Mouse (Mus musculus): ENCODE measurements at regions not wholly inside any gene's neighbourhood (a gene's known extent, or its start where the extent isn't known, plus 50 kb on each side); places are given as distances from the start of the nearest gene placed in this dataset. TPM values are rescaled to one million over a fixed set of nuclear protein-coding genes. Genes with fewer than 3 reads are reported as not detected.

DNA sequence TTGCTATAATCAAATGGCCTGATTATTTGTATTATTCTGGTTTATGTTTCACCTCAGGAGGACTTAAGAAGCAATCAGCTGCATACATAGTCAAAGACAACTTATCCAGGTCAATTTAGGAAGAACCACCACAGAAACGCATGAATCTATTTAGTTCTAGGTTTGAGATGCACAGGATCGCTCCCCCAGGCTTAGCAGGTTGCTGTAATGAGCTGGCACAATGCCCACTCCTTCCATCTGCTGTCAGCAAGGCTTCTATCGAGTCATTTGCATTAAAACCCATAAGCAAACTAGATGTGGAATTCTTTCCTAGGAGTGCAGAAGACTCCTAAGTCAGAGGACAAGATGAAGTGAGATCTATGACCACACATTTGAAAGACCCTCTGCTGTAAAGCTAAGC is 455.6 kb downstream of the Tecrl start:
- Histone ChIP-seq H3K27me3 (replicated peaks) (no peaks in the 10 kb centered on the region), H3K4me1 (no peaks in the 10 kb centered on the region), H3K4me2 (no peak overlapping the region), H3K36me3 (no peaks in the 10 kb centered on the region), H3K9me3 (replicated peaks) (no peaks in the 10 kb centered on the region), H3K4me3 (replicated peaks) (no peak overlapping the region), H3K9ac (replicated peaks) (no peak overlapping the region), H3K27ac (replicated peaks) (no peak overlapping the region)
- 34% methylated on average over 3 of the region's 3 CpGs for WGBS
- ATAC-seq (ENCODE audit: low FRiP score) = no peak

DNA sequence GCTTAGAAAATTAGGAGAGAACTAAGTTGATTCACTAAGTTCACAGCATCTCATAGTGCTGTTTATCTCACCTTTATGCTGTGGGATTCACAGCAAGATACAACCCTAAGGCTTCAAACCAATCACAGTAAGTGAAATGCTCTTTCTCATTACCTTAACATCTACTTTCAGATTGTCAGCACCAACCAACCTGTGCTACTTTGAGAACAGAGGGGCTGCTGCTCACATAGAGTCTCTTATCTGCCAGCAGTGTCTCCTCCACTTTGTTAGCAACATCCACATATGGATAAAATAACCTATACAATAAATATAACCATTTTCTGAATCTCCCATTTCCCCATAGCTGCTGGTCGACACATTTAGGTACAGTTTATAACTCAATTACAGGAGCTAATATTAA is 456.1 kb downstream of the Tecrl start:
- Histone ChIP-seq H3K36me3 (no peaks in the 10 kb centered on the region), H3K9ac (replicated peaks) (no peak overlapping the region), H3K4me3 (replicated peaks) (no peak overlapping the region), H3K4me1 (no peaks in the 10 kb centered on the region), H3K27ac (replicated peaks) (no peak overlapping the region), H3K9me3 (replicated peaks) (no peaks in the 10 kb centered on the region), H3K4me2 (no peak overlapping the region), H3K27me3 (replicated peaks) (no peaks in the 10 kb centered on the region)
- 44% methylated on average over 1 of the region's 1 CpGs for WGBS
- no peak for ATAC-seq (ENCODE audit: low FRiP score)

DNA sequence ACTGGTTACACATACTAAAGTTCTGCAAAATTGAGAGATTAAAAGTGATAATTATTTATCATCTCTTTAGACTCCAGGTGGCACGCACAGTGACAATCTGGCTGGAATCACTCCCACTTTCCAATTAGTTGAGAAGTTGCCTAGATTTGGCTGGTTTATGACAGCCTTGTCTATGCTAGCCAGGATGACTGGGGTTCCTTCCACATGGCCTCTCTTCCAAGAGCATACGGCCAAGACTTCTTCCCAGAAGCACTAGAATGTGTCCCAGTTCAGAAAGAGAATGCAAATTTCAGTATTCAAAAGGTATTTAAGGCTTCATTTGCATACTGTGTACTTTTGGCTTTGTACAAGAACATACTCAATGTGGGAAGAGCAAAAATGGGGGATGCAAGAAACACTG is 456.6 kb downstream of the Tecrl start:
- 82% methylated on average over 2 of the region's 2 CpGs for WGBS
- Histone ChIP-seq H3K36me3 (no peaks in the 10 kb centered on the region), H3K27ac (replicated peaks) (no peak overlapping the region), H3K9ac (replicated peaks) (no peak overlapping the region), H3K4me1 (no peaks in the 10 kb centered on the region), H3K27me3 (replicated peaks) (no peaks in the 10 kb centered on the region), H3K9me3 (replicated peaks) (no peaks in the 10 kb centered on the region), H3K4me2 (no peak overlapping the region), H3K4me3 (replicated peaks) (no peak overlapping the region)
- ATAC-seq (ENCODE audit: low FRiP score) = no peak

DNA sequence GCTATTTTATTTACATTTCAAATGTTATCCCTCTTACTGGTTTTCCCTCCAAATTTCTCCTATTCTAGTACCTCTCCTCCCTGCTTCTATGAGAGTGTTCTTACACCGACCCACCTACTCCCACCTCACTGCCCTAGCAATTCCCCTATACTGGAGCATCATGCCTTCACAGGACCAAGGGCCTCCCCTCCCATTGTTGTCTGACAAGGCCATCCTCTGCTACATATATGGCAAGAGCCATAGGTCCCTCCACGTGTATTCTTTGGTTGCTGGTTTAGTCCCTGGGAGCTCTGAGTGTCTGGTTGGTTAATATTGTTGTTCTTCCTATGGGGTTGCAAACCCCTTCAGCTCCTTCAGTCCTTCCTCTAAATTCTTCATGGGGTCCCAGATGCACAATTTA is 485.7 kb downstream of the Tecrl start:
- no peaks in the 10 kb centered on the region for H3K4me1 ChIP-seq

DNA sequence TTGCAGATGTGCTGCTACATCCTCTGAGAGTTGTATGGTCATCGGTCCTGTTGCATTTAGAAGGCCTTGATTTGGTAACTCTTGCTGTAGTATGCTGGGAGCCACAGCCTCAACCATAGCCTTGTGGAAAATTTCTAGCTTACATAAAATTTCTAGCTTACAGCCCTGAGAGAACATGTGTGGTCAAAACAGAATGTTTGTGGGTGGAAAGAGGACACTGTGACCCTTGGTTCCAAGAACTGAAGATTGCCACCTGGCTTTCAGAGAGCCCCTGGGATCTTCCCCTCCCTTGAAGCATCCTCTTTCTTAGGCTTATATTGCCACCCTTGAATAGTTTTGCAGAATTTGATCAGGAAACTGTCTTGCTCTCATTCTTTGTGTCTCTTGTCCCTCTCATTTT is 490.6 kb downstream of the Tecrl start:
- no peak overlapping the region for H3K27ac ChIP-seq (replicated peaks)
- no peak overlapping the region for H3K4me2 ChIP-seq
- no peak overlapping the region for H3K9ac ChIP-seq (replicated peaks)
- H3K9me3 ChIP-seq (replicated peaks) = no peaks in the 10 kb centered on the region
- H3K27me3 ChIP-seq (replicated peaks) = no peaks in the 10 kb centered on the region
- no peaks in the 10 kb centered on the region for H3K4me1 ChIP-seq
- no peak overlapping the region for H3K4me3 ChIP-seq (replicated peaks)
- no peaks in the 10 kb centered on the region for H3K36me3 ChIP-seq
- WGBS = 91% methylated on average over 1 of the region's 1 CpGs
- no peak for ATAC-seq (ENCODE audit: low FRiP score)

More for the DNA sequence above, 485.7 kb downstream of the Tecrl start:
- H3K9me3 ChIP-seq (replicated peaks) = no peaks in the 10 kb centered on the region
- no peak overlapping the region for H3K4me2 ChIP-seq
- no peak overlapping the region for H3K9ac ChIP-seq (replicated peaks)
- H3K4me3 ChIP-seq (replicated peaks) = no peak overlapping the region
- H3K27ac ChIP-seq (replicated peaks) = no peak overlapping the region
- H3K36me3 ChIP-seq = no peaks in the 10 kb centered on the region
- no peaks in the 10 kb centered on the region for H3K27me3 ChIP-seq (replicated peaks)
- ATAC-seq (ENCODE audit: low FRiP score) = no peak
- WGBS = 86% methylated on average over 2 of the region's 2 CpGs

DNA sequence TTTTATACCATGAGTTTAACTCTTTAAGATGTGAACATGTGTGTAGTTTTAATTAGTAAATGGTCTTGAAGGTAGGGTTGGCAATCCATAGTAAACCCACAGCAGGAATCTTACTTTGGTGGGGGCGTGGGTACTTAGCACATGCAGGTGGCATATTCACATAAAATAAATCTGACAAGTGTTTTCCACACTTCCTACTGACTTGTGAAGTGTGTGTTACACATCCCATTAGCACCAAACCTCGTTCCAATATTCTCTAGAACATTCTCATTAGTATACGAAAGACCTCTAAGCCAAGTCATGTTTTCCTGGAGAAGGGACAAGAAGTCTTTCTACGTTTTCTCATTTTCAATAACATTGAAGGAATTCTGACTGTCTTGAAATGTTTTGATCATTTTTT is 529.7 kb downstream of the Tecrl start:
- Histone ChIP-seq H3K4me1 (no peaks in the 10 kb centered on the region), H3K9me3 (replicated peaks) (no peaks in the 10 kb centered on the region), H3K4me3 (replicated peaks) (no peak overlapping the region), H3K9ac (replicated peaks) (no peak overlapping the region), H3K27me3 (replicated peaks) (no peaks in the 10 kb centered on the region), H3K36me3 (no peaks in the 10 kb centered on the region), H3K27ac (replicated peaks) (no peak overlapping the region), H3K4me2 (no peak overlapping the region)
- ATAC-seq (ENCODE audit: low FRiP score) = no peak
- WGBS = 89% methylated on average over 4 of the region's 4 CpGs

DNA sequence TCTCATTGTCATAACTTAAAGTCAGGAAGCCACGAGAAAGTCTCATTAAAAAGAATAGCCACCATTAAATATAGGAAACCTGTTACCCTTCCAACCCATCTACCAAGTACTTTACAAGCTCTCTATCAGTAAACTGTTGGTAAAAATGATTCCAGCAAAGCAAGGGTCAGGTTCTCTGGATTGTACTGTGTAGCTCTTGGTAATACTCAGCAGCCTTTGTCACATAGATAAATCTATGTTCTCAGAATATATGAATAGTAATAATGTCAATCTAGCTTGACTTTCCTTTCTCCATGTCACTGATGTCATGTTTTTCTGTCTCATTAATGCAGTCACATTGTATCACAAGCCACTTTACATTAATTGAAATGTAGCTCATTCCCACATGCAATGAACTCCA is 561.8 kb downstream of the Tecrl start:
- H3K36me3 ChIP-seq = no peaks in the 10 kb centered on the region
- H3K4me1 ChIP-seq = no peaks in the 10 kb centered on the region
- no peak overlapping the region for H3K4me3 ChIP-seq (replicated peaks)
- no peak overlapping the region for H3K27ac ChIP-seq (replicated peaks)
- ATAC-seq (ENCODE audit: low FRiP score) = no peak
- no peaks in the 10 kb centered on the region for H3K9me3 ChIP-seq (replicated peaks)
- WGBS = 92% methylated on average over 1 of the region's 1 CpGs
- no peaks in the 10 kb centered on the region for H3K27me3 ChIP-seq (replicated peaks)
- H3K9ac ChIP-seq (replicated peaks) = no peak overlapping the region
- H3K4me2 ChIP-seq = no peak overlapping the region

MicroRNA genes in the stretch of these regions (microRNA counts, 519-probe panel; counts per million panel counts)
- microRNA mmu-miR-1187 = 1,303 counts per million, percentile 10 among the panel's probes with 10 or more counts

Small RNA genes in the stretch of these regions (microRNA-seq; reads per million reads assigned to microRNA genes)
- not detected for gene Mir1187
